Mouse (Mus musculus): ENCODE measurements around the gene Greb1. TPM values are rescaled to one million over a fixed set of nuclear protein-coding genes. Genes with fewer than 3 reads are reported as not detected.

Gene Greb1
- polyA plus RNA-seq, 1 experiment = not detected

DNA sequence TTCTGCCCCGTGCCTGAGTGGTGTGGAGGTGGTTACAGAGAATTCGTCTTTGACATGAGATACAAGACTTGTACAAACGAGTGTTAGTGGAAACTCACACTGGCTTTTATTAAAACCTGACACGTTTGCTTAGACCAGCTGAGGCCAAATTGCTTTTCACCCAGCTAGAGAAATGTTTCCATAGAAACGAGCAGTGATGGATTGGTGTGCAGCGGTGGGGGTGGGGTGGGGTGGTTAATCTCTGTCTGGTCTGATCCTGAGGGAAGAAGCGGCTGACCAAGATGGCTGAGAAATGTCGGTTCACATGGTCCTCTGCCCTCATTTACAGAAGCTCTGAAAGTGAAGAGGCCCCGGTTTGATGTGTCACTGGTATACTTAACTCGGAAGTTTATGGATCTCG, 17.8 kb upstream of the Greb1 start:
- TF ChIP-seq GATA1 (IDR thresholded peaks at IDR 0.05; ENCODE audit: low read length) = no peak

DNA sequence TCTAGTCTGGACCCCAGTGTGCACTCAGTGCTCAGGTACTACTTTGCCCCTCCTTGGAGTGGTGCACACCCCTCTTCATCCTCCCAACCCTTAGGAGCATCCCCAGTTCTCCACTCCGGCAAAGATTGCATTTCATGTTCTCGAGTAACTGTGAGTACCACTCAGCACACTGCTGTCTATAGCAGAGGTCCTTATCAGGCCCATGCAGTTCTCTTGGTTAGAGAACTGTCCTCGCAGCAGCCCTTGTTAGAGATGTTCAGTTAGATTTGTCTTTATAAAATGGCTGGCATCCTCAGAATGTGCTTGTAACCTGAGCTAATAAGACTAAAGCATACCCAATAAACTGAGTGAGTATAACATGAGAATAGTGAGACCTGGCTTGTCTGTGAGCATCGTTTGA, 16.5 kb upstream of the Greb1 start:
- TF ChIP-seq GATA1 (IDR thresholded peaks at IDR 0.05; ENCODE audit: low read length) = no peak

DNA sequence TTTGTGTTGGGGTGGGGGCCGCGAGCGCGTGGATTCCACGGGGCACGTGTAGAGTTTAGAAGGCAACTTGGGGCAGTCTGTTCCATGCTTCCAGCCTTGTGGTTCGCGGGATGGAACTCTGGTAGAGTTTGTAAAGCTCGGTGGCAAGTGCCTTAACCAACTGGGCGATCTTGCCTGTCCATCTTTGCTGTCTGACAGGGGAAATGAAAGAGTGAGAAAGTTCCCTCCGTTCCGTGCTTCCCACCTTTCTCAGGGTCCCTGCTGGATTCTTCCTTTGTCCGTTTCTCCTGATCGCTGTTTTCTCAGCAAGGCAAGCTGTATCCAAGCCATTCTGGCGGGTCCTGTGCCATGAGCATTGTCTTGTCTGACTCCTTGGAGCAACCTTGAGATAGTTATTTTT, 10.8 kb upstream of the Greb1 start:
- TF ChIP-seq GATA1 (IDR thresholded peaks at IDR 0.05; ENCODE audit: low read length) = no peak

DNA sequence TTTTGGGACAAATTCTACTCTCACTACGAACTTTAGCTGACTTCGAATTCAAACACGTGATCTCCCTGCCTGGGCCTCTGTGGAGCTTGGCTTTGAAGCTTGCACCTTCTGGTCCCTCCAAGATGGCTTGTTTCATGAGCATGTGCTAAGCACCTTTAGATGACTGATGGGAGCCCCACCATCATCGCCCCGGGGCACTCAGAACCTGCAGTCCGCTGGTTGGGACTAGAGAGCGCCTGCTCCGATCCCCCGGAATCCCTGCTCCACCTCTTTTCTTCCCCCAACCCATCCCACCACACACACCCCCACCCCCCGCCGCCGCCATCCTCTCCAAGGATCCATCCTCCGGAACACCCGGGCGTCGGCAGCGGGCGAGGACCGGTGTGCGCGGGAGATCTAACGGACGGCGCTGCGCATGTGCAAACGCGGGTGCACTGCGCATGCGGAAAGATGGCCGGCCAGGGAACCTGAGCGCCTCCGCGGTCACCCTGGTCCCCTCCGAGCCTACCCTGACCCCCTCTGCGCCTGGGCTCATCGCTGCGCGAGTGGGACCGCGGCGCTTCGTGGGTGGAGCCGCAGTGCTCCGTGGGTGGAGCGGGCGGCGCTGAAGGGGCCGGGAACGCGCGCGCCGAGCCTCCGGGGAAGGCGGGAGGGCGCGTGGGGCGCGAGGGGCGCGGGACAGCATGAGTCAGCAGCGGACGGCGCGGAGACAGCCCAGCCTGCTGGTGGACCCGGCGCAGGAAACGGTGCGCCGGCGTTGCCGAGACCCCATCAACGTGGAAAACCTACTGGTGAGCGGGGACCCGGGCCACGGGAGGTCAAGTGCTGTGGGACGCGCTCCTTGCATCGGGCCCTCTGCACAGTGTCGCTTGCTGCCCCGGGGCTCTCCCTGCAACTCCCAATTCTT, 10.1 kb upstream of the Greb1 start, which contains the start of gene E2f6:
Gene E2f6 (plus strand): TSS at position 439 of the 907 bp plus-strand sequence.
- TF ChIP-seq GATA1 (IDR thresholded peaks at IDR 0.05; ENCODE audit: low read length) = no peak

DNA sequence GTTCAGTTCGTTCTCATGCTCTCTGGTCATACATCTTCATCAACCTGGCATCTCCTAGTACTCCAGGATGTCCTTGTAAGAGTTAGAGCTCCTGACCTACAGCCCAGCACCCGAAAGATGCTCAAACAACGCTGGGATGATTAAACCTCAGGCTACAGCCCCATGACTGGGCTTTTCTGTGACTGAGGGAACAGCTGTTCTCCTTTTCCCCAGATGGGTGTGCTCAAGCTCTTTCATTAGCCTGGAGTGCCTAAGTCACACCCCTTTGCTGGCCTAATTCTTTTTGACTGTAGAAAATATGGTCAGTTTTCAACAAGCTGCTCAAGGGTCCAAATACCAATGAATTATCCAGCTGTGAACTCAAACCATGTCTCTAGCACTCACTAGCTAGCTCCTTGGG, 7.4 kb upstream of the Greb1 start:
- TF ChIP-seq GATA1 (IDR thresholded peaks at IDR 0.05; ENCODE audit: low read length) = no peak

DNA sequence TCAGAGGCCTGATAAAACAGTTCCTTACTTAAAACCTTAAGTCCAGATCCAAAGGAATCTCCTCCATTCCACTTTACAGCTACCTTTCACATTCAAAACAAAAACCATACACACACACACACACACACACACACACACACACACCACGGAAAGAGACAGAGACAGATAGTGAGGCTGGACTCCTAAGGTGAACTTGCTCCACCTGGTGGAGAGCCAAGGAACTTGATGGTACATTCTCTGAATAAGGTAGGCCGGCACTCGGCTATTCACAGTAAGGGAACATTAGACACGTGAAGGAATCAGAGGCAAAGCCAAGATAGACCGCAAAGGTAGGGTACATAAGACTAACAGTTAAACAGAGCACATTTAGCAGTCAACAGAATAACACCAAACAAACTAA, 4.8 kb upstream of the Greb1 start:
- no peak for TF ChIP-seq GATA1 (IDR thresholded peaks at IDR 0.05; ENCODE audit: low read length)

DNA sequence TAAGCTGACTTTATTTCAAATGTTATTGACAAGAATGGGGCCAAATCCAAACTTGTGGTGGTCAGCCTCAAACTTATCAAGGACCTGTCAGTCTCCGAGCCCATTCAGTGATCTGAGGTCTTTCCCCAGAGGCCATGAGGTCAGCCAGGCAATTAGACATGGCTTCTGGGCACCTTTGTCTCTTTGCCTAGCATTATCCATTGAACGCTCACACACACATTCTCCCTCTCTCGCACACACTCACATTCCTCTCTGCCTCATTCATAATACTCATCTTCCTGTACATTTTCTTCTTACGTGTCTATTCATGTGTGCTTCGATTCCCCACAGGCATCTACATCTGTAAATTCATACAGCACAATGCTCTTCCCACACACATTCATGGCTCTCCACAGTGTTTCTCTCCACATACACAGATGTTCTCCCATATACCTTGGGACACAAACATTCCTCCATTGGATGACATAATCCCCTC, 3.3 kb upstream of the Greb1 start:
- no peak for TF ChIP-seq GATA1 (IDR thresholded peaks at IDR 0.05; ENCODE audit: low read length)

DNA sequence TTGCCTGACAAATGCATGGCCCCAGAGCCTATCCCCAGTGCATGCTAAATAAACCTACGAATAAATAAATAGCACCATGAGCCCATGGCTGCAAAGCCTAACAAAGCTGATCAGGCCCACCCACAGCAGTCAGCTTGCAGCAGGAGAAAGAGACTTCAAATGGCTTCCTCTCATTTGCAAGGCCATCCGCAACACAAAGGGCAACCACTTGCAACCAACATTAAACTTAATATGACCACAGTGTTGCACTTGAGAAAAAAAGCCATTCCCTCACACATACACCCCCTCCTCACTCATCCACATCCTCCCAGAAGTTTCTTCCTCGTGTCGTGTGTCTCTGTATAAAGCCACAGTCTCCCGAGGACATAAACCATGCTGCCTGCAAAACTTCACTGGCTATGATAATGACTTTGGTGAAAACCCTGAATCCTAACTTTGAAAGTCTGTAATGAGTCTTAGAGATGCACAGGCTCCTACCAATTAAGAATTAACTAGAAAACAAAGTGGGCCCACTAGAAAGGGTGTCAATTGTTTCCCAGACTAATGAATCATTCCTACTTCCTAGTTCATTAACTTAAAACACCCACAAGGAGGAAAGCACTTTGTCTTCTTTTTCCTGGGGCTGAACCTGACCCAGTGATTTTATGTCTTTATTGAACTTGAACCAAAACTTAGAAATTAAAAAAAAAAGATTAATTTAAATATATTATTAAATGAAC, 2.7 kb upstream of the Greb1 start:
- TF ChIP-seq GATA1 (IDR thresholded peaks at IDR 0.05; ENCODE audit: low read length) = no peak

DNA sequence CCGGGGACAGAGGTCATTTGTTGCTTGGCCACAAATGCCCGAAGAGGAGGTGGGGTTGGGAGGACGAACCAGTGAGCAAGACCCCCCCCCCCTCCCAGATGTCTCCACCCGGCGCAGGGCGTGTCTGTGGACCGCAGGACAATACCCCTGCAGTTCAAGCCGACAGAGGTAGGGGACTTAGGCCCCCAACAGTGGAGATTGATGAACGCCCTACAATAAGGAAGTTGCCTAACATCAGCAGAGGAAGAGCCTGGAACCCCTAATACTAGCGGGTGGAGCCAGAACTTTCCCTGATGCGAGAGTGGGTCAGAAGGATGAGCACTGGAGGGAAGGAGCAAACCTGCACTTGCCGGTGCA, 251 bp upstream of the Greb1 start:
- TF ChIP-seq GATA1 (IDR thresholded peaks at IDR 0.05; ENCODE audit: low read length) = no peak

DNA sequence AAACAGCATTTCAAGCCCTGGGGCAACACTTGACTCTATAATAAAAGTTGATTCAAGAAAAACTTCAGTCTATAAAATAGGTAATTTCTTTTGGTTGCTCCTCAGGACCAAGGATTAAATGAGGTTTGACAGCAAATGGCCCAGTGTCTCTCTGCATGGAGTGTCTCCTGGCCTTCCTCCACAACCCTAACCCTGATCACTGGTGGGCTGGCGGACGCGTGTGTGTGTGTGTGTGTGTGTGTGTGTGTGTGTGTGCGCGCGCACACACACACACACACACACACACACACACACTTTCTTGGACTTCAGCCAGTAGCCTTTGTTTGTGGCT, 793 bp downstream of the Greb1 start:
- TF ChIP-seq GATA1 (IDR thresholded peaks at IDR 0.05; ENCODE audit: low read length) = no peak

DNA sequence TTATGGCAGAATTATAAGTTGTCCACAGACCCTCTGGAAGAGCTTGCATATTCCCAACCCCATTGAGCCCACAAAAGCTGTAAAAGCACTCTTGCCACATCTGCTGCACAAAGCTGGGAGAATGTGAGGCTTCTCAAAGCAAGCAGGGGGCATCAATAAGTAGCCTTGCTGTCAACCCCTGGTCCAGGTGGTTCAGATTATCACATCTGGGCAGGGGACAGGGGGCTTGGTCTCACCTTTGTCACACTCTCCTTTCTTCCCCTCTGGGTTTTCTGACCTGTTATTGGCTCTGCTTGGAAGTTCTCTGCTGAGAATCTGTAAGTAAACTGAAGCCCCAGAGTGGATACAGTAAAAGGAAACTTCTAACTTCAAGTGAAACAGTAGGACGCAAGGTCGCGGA, 1.8 kb downstream of the Greb1 start:
- no peak for TF ChIP-seq GATA1 (IDR thresholded peaks at IDR 0.05; ENCODE audit: low read length)

DNA sequence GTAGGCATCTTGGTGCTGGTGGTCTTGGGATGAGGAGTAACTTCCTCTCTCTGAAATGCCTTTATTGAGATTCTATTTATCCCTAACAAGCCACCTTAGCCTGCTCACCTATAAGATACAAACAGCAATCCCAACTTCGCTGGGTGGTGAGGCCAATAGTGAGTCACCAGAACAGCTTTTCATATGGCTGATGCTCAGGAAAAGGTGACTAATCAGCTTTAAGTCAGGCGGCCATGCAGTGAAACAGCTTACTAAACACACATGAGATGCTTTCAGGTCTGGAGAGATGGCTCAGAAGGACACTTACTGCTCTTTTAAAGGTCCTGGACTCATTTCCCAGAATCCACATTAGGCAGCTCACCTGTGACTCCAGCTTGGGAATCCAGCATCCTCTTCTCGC, 4.9 kb downstream of the Greb1 start:
- no peak for TF ChIP-seq GATA1 (IDR thresholded peaks at IDR 0.05; ENCODE audit: low read length)

DNA sequence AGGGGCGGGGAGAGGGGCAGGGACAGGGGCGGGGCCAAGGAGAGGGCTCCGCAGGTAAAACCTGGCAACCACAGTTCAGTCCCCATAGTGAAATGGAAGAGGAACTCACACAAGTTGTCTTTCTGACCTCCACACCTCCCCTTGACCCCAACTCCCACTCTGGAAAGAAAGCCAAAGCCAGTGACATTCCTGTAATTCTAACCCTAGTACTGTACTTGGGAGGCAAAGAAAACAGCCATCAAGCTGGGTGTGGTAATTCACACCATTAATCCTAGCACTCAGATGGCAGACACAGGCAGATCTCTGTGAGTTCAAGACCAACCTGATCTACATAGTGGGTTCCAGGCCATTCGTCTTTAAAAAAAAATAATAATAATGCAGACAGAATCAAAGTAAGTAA, 7.3 kb downstream of the Greb1 start:
- TF ChIP-seq GATA1 (IDR thresholded peaks at IDR 0.05; ENCODE audit: low read length) = no peak

DNA sequence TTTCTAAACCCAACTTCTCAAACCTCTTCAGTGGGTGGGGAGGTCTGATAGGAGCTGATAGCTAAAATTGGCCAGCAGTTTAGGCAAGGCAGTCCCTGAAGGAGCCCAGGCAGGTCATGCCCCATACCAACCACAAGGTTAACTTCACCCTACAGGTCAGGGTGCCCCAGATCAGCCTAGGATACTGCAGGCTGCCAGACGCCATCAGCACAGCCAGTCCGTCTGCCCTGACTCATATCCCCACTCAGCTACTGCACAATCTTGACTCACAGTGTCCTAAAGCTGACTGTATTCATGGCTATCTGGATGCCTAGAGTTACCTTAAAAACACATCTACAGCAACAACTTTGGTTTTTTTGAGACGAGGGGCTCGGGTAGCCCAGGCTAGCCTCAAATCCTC, 10.2 kb downstream of the Greb1 start:
- no peak for TF ChIP-seq GATA1 (IDR thresholded peaks at IDR 0.05; ENCODE audit: low read length)

DNA sequence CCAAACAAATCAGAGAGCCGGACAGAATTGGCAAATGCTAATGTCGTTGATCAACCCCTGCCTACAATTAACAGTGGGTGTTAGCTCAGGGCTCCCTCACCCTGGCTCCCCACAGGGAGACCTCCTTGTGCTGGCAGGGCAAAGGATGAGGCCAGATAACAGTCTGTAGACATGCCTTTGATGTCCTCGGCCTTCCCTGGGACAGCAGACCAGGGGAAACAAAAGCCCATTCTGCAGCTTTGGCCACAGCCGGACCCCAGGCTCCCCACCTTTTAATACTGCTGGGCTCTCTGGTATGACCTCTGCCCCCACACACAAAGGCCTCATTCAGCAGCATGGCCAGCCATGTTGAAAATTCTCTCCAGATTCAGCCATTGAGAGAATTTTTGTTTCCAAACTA, 10.9 kb downstream of the Greb1 start:
- no peak for TF ChIP-seq GATA1 (IDR thresholded peaks at IDR 0.05; ENCODE audit: low read length)

DNA sequence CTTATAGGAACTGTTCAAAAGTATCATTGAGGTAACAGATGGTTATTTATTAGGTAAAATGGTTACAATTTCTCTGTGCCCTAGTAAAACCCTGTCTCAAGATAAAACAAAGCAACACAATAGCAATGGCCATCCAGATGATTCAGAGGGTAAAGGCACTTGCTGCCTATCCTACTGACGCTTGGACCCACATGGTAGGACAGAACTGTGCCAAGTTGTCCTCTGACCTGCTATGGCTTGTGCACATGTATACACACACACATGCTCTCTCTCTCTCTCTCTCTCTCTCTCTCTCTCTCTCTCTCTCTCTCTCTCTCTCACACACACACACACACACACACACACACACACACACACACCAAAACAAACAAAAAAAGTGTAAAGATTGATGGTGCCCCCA, 11.5 kb downstream of the Greb1 start:
- TF ChIP-seq GATA1 (IDR thresholded peaks at IDR 0.05; ENCODE audit: low read length) = no peak

DNA sequence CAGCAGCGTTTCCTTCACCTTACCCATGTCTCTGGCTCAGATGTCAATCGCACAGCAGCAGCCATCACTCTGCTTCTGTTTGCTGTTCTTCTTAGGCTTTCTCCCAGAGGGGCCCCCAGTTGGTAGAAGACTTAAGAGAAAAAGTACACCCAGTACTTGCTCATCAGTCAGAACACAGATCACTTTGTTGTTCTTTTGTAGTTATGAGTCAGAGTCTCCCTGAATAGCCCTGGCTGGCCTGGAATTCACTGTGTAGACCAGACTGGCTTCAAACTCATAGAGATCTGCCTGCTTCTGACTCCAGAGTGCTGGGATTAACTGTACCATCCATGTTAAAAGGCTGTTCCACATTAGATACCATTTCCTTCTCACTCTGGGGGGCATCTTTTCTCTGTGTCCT, 12.1 kb downstream of the Greb1 start:
- no peak for TF ChIP-seq GATA1 (IDR thresholded peaks at IDR 0.05; ENCODE audit: low read length)
